Mouse (Mus musculus) midbrain, embryonic 15.5 days (tissue): ENCODE results near the gene Fgf4. TPM values are rescaled to one million over a fixed set of nuclear protein-coding genes. Genes with fewer than 3 reads are reported as not detected.

ENCODE experiments used
- polyA plus RNA-seq: library from polyadenylated mRNA; unstranded; fragments of >200 nt; fragmentation: Nextera tagmentation; extraction: Ambion mirVana; gene quantifications from 2 replicates; pipeline ENCODE4 v1.2.1, GENCODE M21; 2015

The Fgf4 gene
- polyA plus RNA-seq, 1 experiment from 2014 or later: not detected

Other genes starting within 250 kb of the Fgf4 start
- gene Ano1, start 95.4 kb upstream of the Fgf4 start, polyA plus RNA-seq: 11.7 and 13.0 TPM in 2 replicates
- 2.9 and 4.8 TPM in 2 replicates for gene Fgf3, start 9.3 kb upstream of the Fgf4 start, polyA plus RNA-seq
- gene Fgf15, start 49.2 kb downstream of the Fgf4 start, polyA plus RNA-seq: 26.7 and 26.8 TPM in 2 replicates
- 32.2 and 33.6 TPM in 2 replicates for gene LTO1, start 67.7 kb downstream of the Fgf4 start, polyA plus RNA-seq
- gene Ccnd1, start 92.6 kb downstream of the Fgf4 start, polyA plus RNA-seq: 39.4 and 40.8 TPM in 2 replicates